Mouse (Mus musculus) neural tube, embryonic 10.5 days (tissue): ENCODE results near the gene Serpina1e.

ENCODE experiments used
- DNase-seq: peaks from one replicate; pipeline ENCODE4 v3.0.0-alpha.2; 2017; ENCODE audit warnings: low spot score; ENCODE audit errors: extremely low spot score

Serpina1e gene

DNA sequence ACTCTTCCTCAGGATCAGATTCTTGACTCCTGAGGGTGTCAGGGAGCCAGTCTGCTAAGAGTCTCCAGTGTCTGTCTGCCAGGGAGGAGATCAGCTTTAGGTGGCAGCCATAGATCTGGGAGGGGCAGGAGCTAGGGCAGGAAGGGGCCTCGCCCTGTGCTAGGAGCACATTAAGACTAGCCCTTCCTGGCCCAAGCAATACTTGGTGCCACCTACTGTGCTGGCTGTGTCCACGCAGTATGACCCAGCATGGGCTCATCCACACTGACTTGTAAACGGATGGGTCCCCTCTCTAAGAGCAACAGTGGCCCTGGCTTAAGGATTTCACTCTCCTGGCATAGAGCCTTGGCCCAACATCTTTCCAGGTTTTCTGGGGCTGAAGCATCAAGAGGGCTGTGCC lies at the start of gene Serpina1e:
Serpina1e (minus strand) TSS at position 178 of the 400 bp plus-strand sequence.
- DNase-seq: no peak

DNA sequence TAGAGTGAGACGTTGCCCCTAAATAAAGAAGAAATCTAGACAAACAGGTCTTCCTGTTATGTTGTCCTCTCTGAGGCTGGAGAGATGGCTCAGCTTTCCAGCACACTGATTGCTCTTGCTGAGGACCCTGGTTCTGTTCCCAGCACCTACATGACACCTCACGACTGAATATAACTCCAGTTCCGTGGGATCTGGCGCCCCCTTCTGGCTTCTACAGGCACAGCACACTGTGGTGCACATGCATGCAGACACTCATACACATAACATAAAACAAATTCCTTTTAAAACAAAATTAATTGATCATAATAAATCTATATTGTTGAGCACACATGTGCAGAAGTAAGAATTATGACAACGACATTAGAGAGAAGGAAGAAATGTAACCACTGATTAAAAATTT lies 45.9 kb upstream of the Serpina1e start:
- no peak for DNase-seq

DNA sequence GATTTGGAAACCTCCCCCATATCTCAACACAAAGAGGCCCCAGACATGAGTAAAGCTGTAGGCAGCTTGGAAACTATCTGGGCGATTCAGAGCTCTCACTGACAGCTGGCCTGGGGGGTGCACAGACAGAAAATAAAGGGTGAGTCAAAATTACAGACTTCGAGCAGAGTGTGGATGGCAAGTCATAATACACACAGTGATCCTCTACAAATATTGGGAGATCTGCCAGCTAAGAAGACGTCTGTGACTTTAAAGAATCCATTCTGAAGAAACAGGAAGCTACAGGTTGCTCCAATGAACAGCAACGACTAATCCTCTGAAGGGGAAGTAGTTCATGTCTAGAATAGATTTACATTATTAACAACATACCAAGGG lies 44.5 kb upstream of the Serpina1e start:
- DNase-seq: no peak

DNA sequence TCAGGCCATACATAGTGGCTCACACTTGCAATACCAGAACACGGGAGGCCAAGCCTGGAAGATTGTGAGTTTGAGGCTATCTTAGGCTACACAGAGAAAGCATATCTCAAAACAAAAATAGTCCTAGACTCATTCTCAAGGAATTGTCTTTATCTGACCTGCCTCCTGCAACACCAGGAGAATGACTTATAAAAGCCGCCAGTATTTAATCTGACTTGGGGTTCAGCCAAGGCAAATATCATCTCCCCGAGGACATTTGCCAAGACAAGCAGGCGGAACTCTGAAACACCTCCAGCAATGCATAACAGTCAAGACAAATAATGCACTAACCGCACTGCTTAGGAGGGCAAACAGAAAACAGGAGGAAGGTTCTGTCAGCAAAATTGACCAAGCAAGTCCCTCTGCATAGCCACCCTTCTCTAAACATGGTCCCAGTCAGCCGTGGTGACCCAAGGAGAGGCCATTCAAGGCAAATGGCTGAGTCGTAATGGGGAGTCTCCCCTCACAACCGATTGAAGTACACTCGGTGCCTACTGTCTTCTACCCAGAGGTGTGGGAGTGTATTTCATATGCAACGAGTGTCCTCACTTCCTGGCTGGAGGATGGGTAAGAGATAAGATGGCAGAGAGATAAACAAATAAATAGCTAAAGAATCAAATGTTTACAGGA lies 43.9 kb upstream of the Serpina1e start:
- DNase-seq: no peak

DNA sequence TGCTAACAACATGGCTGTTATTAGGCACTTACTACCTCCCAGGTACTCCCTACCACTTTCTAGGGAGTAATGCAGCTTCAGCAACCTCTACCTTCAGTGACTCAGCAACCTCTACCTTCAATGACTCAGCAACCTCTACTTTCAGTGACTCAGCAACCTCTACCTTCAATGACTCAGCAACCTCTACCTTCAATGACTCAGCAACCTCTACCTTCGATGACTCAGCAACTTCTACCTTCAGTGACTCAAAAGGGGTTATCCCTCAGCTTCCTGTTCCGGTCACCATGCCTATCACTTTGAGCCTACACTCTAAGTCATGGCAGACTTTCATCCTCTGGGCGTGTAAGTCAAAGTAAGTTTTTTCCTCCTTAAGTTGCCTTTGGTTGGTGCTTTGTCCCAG lies 41.8 kb upstream of the Serpina1e start:
- DNase-seq: no peak

DNA sequence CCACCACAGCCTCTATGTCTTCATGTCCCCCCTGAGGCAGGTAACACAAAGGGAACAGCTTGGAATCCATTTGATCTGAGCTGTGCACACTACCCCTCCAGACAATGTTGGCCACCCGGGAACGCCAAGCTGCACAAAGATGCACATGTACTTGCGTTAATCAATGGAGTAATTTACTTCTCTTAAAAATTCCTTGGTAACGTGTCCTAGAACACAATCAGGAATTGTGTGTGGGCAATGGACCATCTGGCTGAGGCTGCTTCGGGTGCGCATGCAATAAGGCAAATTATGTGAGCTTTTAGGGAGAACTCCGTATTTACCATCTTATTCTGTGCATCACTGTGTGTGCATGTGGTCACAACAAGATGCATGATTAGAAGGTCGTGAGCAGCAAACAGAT lies 40.8 kb upstream of the Serpina1e start:
- no peak for DNase-seq

DNA sequence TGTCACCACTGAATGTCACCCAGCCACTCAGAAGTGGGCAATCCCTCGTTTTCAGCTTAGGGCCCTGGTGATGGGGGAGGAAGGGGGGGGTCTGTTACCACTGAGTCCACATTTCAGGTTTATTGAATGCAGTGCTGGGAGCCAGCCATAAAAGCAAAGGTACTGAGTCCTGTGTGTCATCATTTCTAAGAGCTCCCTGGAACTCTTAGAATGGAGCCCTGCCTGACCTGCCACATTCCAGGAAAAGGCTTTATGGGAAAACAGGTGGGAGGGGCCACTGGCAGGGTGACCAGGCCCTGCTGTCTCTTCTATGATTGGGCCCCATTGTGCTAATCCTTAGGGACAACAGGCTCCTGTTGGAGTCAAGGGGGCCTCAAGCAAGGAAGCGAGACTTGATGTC lies 37.7 kb upstream of the Serpina1e start:
- DNase-seq: no peak

DNA sequence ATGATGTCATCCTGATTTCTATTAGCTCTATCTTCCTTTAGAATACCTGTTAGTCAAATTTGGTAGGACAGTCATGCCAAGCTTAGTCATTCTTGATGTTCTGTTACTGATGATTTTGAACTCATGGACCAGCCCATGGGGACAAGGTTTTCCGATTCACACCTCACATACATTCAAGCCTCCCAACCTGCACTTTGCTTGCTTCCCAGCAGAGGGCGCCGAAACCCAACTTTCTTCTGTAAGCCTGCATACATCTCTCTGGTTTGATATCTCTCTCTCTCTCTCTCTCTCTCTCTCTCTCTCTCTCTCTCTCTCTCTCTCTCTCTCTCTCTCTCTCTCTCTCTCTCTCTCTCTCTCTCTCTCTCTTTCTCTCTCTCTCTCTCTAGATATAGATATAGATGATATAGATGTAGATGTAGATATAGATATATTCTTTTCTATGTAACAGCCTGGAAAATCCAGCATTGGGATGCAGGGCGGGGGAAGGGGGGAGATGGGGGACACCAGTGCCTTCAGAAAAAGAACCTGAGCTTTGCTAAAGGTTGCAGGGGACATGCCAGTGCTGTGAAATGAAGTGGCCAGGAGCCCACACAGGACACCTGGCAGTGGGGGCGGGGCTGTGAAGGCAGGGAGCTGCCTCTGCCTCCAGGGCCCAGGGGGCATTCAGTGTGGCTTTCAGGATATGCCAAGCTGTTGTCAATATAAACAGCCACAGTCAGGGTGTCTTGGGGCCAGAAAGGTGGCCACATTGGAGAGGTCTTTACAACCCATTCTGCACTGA lies 36.7 kb upstream of the Serpina1e start:
- DNase-seq: peak; percentile 60

DNA sequence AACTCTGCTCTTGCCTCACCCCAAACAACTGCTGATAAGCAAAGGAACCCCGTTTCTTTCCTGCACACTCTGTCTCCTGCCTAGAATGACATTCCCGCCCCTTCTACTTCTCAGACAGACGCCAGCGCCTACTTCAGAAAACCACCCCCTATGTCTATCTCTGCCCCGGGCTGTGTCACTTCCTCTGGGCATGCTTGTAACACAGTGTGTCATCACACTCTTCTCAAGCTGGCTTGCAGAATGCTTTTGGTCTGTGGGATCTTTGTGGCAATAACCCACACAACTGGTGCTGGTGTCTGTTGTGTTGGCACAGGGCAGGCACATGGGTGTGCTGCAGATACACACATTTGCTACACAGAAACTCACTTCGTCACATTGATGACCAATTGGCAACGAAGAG lies 34.2 kb upstream of the Serpina1e start:
- no peak for DNase-seq

DNA sequence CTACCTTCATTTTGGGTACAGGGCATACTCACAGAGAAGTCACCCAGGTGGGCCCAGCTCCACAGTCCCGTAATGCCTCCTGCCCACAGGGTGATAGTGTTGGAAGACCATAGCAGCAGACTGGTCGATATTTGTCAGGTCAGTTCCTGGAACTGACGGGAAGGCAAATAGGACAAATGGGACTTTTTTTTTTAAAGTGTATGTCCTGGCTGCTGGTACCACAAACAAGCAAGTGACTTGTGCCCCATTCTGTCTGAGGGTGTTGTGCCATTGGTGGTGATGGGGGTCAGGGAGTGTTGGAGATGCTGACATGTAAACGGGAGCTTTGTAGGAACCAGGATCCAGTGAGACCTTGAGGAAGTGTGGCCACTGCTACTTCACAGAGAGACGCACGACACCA lies 31.1 kb upstream of the Serpina1e start, which contains the start of gene Serpina11:
Serpina11 (minus strand) TSS at position 101 of the 400 bp plus-strand sequence.
- no peak for DNase-seq

DNA sequence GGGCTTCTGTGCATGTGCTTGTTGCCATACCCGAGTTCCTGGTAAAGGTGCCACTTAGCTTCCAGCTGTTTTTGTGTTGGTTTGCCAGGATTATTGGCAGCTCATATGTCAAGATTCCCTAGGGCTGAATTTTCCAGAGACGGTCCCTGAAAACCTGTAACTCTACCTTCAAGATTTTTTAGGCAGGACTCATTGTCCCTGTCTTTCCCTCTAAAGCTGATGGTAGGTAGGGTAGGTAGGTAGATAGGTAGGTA lies 30.7 kb upstream of the Serpina1e start:
- DNase-seq: no peak

DNA sequence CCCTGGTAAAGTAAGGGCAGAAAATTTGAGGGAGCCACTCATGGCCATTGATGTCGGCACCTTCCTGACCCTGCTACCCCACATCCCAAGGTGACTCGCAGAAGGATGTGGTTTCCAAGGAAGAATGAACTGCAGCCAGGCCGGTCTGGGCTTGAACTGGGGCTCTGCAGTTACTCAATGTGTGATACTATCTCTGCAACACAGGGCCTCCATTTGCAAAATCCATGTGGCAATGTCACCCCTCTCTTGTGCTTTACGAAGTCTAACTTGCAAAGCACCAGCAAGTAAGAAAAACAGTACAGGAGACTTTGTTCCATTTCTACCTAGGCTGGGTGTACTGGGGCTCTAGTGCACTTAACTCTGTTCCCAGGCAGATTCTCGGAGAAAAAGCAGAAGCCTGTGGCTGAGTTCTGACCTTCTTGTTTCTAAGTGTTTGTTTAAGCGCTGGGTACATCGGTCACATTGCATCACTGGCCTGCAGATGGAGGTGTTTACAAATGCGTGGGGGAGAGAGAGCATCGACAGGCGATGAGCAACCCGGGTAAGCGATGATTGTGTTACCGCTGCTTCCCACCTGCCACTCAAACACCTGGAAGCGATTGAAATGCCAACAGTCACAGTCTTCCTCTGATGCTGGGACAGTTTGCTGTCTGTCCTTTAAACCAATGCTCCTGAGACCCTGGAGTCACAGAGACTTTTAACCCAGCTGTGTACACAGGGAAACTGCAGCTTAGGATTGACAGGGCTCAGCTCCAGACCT lies 30.2 kb upstream of the Serpina1e start:
- no peak for DNase-seq

DNA sequence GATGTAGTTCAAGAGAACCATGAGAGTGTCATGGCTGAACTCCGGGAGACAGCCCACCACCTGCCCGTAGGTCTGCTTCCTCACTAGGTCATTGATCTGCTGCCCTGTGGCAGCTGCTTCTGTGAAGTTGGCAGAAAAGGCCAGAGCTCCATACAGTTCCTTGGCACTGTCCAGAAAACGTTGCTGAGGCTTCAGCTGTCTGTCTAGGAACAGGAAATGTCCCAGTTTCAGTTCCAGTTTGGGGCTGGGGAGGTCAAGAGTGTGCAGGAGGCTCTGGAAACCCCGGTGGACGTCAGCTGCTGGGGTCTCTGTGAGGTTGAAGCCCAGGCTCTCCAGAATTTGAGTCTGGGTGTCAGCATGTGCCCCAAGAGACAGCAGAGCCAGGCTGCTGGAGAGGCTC lies 27.1 kb upstream of the Serpina1e start:
- no peak for DNase-seq

DNA sequence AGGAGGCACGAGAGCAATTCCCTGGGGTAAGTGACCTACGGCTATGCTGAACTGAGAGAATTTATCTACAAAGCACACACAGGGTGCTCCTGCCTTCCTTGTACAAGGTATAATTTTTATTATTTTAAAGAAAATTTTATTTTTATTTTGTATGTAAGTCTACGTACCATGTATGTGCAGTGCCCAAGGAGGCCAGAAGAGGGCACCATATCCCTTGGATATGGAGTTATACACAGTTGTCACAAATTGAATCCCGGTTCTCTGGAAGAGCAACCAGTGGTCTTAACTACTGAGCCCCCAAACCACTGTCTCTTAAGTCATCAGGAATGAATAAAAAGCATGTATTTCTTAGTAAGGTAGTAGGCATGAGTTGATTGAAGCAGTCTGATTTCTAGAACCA lies 26.2 kb upstream of the Serpina1e start:
- peak; percentile 43 for DNase-seq

DNA sequence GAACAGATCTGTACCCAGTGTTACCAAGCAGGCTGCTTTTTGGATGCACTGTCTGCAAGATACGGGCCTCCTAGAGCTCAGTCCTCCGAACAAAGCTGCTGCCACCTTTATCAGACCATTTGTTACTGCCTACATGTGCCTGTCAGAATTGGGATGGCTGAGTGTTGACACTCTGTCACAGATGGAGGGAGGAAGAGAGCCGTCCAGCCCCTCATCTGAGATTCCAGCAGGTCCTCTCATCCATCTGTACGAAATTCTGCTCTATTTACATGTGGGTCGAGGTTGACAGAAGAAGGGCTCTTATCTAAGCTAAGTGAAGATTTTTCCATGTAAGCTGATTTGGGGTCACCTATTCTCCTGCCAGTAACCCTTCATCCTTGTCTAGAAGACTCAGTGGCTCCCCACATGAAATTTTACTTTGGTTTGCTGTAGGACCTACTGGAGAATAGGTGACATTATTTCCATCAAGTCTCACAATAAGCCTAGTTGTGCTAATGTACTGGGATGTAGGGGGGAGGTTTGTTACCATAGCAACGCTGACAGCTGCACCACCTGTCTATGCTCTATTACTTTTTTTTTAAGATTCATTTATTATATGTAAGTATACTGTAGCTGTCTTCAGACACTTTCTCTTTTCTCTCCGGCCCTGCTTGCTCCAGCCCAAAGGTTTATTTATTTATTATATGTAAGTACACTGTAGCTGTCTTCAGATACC lies 23.0 kb upstream of the Serpina1e start:
- DNase-seq: no peak

DNA sequence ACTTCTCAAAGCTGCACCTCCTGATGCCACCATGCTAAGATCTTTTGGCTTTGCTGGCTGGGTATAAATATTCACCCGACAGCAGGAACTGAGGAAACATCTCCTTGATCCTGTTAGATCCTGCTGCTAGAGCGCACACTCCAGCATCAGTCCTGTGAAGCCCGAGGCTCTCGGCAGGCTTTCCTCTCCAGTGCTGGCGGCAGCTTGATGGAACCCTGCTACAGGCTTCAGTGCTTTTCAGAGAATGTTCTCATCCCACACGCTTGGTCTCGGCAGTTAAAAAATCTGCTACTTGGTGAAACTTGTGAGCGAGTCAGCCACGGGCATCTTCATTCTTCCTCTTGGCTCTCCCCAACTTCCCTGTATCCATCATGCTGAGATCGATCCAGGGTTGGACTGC lies 19.5 kb upstream of the Serpina1e start:
- DNase-seq: no peak

DNA sequence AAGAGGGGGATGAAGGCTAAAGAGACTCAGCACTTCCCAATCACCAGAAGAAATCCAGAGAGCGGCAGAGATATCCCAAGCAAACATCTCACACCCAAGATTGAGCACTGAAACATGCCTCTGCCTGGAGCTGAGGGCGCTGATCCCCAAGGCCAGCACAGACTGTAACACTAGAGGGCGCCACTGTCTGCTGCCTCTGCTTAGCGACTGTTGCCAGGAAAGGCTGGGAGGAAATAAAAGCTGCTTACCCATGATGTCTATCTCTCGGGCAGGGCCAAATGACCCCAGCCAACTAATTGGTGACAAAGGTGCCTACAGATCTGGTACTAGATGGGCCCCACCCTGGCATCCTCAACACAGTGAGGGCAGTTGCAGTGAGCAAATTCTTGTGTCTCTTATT lies 19.1 kb upstream of the Serpina1e start:
- DNase-seq: peak; percentile 32

DNA sequence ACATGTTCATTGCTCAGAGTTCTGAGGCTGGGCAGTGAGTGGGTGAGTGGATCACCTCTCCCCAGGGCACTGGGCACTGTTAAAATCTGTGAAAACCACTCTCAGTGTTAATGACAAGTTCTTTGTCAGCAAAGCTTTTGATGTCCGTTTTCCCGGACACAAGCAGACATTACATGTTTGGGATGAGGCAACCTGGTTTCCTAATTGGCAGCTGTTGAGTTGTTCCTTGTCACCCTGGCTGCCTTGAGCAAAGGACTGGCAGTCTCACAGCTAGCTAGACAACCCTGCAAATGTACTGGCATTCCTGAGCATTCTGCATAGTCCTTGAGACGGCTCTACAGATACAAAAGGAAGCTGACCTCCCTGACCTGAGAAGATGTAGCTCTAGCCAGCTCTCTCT lies 18.3 kb upstream of the Serpina1e start:
- no peak for DNase-seq

DNA sequence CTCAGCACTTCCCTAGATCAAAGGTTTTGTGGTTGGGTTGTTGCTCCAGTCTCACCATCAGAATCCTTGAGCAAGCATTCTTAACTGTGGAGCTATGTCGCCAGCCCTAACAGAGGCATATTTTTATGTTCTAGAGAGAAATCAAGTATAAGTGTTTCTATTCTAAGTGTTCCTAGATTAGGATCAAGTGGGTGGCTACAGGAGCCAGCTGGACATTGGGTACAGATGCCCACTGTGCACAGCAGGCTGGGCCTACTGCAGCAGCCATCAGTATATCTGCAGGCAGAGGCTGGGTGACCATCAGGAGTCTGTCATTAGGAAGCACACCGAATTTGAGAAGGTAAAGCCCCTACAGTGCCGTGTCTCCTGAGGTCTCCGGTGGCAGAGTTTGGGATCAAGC lies 12.3 kb upstream of the Serpina1e start:
- no peak for DNase-seq

DNA sequence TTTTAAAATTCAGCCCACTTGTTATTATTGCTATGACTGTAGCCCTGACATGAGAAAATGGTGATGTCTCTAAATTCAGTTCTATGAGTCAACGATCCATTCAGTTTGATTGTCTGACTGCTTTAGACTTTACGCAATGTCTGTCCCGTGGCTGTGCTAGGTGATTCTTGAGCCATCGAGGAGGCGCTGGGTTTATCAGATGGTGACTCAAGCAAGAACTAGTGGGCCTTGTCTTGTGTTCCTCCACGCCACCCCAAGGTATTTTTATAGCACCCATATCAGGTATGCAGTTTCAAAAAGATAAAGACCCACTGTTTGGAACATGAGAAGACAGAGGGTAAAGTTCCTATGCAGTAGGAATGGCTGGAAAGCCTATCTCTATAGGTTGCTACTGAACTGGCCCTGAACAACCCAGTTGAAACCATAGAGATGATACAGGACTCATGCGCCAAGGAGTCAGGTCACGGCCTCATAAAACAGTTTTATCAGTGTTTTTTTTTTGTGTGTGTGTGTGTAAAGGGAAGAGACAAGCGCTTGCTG lies 10.9 kb upstream of the Serpina1e start:
- no peak for DNase-seq

DNA sequence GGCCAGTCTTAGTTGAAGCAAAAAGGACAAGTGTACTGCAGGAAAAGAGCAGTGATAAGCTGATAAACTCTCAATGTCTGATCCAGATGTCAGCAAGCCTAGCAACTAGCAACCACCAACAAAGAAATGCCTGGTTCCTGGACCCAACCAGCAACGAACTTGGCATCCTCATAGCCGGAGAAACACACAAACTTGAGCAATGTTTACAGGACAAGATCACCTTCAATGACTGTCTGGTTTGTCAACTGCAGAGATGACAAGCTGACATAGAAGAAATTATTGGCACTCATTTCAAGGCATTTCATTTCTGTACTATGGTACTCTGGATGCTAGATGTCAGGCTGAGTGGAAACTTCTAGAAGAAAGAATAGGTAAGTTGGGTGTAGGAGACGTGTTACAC lies 8.0 kb upstream of the Serpina1e start:
- no peak for DNase-seq

DNA sequence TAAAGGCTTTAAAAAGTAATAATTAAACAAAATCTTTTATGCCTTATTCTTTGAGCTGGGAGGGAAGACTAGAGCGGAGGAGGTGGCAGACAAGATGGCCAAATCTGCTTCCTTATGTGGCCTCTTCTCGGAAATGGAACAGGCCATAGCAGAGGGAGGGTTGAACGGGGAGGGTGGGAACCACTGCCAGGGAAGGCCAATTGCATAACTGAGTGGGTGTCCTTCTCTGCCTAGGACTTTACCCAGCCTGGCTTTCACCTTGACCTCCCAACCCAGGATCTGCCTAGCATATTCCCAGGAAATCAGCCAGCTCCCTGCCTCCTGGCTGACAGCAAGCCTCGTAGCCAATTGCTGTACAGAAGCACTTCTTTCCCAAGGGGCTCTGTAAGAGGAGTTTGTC lies 4.5 kb upstream of the Serpina1e start:
- DNase-seq: no peak
